Mouse (Mus musculus): ENCODE data around the gene Fam71e1.

The Fam71e1 gene

GRCm38 (mm10) chr7:44485572-44486195 lies 10.7 kb upstream of the Fam71e1 start:
- TF ChIP-seq GATA4 (IDR thresholded peaks at IDR 0.05; ENCODE audit: insufficient replicate concordance, low read length) = no peak

DNA sequence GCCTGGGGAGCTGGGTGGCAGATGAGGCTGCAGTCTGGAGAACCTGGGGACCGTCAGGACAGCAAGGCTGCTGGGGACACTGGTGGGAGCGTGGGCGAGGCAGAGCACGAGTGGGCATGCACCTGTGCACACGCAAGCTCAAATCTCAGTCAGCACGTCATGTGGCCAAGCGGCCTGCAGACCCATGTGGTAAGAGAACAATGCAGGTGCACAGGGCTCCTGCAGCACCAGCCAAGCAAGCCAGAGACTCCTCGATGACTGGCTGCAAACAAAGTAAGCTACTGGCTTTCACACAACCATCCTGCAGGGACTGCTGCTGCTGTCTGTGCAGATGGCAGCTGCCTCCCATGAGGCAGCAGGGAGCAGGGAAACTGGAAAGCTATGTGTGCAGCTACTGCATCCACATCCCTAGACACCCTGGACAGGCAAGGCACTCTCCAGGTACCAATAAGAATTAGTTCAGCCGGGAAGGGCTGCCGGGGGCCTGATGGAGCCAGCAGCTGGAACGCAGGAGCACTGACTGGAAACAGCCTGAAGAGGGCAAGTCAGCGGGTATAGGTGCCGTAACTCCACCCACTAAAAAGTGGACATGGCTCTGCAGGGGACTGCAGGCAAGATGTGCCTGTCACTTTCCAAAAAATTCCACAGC lies 9.3 kb upstream of the Fam71e1 start:
- TF ChIP-seq GATA4 (IDR thresholded peaks at IDR 0.05; ENCODE audit: insufficient replicate concordance, low read length) = no peak

GRCm38 (mm10) chr7:44487936-44488335 lies 8.4 kb upstream of the Fam71e1 start:
- TF ChIP-seq GATA4 (IDR thresholded peaks at IDR 0.05; ENCODE audit: insufficient replicate concordance, low read length) = no peak

DNA sequence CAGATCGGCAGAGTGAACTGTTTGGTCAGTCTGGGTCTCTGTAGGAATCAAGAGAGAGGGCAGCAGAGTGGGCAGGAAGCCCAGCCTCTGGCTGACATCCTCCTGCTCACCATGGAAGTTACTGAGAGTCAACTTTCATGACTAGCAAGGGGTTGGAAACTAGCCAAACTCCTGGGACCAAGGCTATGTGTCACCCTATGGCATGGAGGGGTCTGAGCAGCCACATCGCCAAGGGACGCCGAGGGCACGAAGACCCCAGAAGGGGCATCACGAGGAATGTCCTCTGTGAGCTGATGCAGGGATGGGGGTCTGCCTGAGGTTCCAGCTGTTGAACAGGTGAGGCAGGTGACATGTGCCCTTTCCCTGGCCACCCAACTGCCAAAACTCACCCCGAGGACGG lies 7.8 kb upstream of the Fam71e1 start:
- no peak for TF ChIP-seq GATA4 (IDR thresholded peaks at IDR 0.05; ENCODE audit: insufficient replicate concordance, low read length)

DNA sequence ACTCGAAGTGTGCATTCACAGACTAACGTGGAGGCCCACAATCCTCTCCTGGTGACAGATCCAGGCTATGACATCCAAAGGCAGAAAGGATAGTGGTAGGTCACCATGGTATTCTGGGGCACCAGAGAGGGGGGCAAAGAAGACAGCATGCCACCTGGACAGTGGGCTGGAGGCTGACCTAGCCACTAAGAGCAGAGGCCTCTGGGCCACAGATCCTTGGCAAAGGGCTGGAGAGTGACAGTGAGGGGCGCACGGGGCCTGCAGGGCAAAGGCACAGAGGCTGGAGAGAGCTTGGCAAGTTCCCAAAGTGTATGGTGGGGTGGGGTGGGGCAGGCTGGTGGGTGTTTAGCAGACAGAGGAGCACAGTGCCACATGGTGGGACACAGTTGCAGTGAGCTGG lies 6.1 kb upstream of the Fam71e1 start:
- no peak for TF ChIP-seq GATA4 (IDR thresholded peaks at IDR 0.05; ENCODE audit: insufficient replicate concordance, low read length)

- no peak for TF ChIP-seq GATA4 (IDR thresholded peaks at IDR 0.05; ENCODE audit: insufficient replicate concordance, low read length)
These were observed 5.0 kb upstream of the Fam71e1 start for GRCm38 (mm10) chr7:44491391-44491790.

GRCm38 (mm10) chr7:44492166-44492826 lies 4.1 kb upstream of the Fam71e1 start:
- TF ChIP-seq GATA4 (IDR thresholded peaks at IDR 0.05; ENCODE audit: insufficient replicate concordance, low read length) = no peak

- no peak for TF ChIP-seq GATA4 (IDR thresholded peaks at IDR 0.05; ENCODE audit: insufficient replicate concordance, low read length)
These were observed 1.7 kb upstream of the Fam71e1 start for GRCm38 (mm10) chr7:44494681-44495080.

DNA sequence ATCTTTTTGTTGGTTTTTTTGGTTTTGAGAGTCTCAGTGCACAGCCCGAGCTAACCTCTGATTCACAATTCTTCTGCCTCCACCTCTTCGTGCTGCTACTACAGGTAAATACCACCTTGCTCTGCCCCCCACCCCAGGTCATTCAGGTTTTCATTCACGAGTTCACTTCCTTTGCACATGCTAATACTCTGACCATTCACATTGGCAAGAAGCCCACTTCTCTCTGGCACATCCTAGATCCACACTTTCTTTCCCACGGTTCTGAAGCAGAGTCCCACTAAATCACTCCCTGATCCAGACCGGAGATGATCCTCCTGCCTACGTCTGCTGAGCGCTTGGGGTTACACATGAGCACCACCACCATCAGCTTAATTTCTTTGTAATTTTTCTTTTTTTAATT lies 1.3 kb upstream of the Fam71e1 start:
- no peak for TF ChIP-seq GATA4 (IDR thresholded peaks at IDR 0.05; ENCODE audit: insufficient replicate concordance, low read length)

DNA sequence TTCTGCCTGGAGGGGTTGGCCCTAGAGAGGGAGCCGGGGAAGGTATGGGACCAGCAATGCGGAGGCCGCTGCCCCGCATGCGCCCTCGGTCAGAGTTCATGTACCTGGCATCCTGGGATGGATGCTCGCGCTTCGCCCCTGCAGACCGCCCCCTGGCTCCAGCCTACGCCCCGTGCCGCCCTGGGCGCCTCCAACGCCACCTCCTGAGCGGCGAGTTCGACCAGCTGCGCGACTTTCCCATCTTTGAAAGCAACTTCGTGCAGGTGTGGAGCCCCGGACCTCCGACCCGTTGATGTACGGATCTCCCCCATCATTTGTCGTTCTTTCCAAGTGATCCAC lies 359 bp downstream of the Fam71e1 start:
- no peak; the same call in 1 of the 2 replicates for TF ChIP-seq GATA4 (IDR thresholded peaks at IDR 0.05; ENCODE audit: insufficient replicate concordance, low read length)

DNA sequence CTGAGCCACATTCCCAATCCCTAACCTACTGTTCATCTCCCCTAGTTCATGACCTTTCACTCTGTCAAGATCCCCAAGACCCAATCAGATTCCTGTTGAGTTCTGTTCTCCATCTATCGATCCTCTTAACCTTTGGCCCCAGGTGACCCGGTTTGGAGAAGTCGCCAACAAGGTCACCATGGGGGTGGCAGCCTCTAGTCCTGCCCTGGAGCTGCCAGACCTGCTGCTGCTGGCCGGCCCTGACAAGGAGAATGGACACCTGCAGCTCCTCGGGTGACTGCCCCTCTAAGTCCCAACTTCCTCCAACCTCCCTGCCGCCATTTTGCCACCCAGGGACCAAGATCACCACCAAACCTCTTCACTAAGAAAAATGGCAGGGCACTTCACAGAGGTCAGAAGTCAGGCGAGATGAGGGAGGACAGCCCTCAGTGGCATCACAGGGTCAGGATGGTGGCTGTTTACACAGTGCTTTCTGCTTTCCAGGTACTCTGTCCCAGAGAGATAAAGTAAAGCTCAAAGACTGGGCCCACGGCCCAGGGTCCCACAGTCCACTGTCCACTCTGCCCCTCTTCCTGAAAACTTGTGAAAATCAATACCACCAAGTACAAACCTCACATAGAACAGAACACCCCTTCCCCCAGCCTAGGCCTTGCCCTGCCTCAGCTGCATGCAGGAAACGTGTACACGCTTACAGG lies 1.1 kb downstream of the Fam71e1 start:
- peak; percentile 91 for TF ChIP-seq GATA4 (IDR thresholded peaks at IDR 0.05; ENCODE audit: insufficient replicate concordance, low read length)

GRCm38 (mm10) chr7:44498922-44499321 lies 2.5 kb downstream of the Fam71e1 start:
- no peak for TF ChIP-seq GATA4 (IDR thresholded peaks at IDR 0.05; ENCODE audit: insufficient replicate concordance, low read length)

DNA sequence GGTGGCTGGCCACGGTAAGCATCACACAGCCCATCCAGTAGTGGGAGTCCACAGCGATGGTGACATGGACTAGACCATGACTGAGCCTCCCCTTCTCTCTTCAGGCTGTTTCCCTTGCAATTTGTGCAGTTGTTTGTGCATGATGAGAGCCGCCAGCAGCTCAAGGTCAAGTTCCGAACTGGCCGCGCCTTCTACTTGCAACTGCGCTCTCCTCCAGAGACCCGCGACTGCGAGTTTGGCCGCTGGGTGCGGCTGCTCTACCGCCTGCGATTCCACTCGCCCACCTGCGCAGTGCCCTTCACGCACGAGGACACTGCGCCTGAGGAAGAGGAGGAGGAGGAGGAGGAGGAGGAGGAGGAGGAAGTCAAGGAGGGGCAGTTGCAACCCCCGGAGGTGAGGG lies 3.7 kb downstream of the Fam71e1 start:
- no peak for TF ChIP-seq GATA4 (IDR thresholded peaks at IDR 0.05; ENCODE audit: insufficient replicate concordance, low read length)

DNA sequence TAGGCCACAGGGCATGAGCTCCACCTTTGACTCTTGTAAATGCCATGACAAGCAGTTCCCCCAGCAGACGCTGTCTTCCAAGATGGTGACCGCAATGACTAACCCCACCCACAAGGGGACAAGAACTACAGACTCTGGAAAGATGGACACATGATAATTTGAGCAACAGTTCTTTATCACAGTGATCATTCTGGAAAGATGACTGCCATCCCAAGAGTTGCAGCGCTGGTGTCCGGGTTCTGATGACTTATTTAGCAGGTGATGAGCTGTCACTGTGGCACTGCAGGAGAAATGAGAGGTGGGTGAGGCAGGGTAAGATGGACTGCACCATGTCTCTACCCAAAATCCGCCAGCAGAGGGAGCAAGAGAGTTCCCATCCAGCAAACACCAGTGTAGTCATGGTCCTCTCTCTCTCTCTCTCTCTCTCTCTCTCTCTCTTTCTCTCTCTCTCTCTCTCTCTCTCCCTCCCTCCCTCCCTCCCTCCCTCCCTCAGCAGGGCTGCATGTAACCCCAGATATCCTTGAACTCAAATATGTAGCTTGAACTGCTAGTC lies 5.3 kb downstream of the Fam71e1 start:
- no peak for TF ChIP-seq GATA4 (IDR thresholded peaks at IDR 0.05; ENCODE audit: insufficient replicate concordance, low read length)

GRCm38 (mm10) chr7:44507491-44507890 lies 11.1 kb downstream of the Fam71e1 start:
- no peak for TF ChIP-seq GATA4 (IDR thresholded peaks at IDR 0.05; ENCODE audit: insufficient replicate concordance, low read length)
